Mouse (Mus musculus) hindbrain, embryonic 13.5 days (tissue): ENCODE measurements around the gene Txndc16. TPM values are rescaled to one million over a fixed set of nuclear protein-coding genes. Genes with fewer than 3 reads are reported as not detected.

ENCODE experiments used
- ATAC-seq: fragments of 200-750 bp; cut with Nextera tagmentation; 2 replicates; pipeline ENCODE4 v1.8.0; 2017; ENCODE audit warnings: moderate TSS enrichment; ENCODE audit not compliant: low FRiP score
- H3K27ac ChIP-seq: fragments of 300-500 bp; sonication (generic); 2 replicates; pipeline ENCODE4 v1.5.1; 2015; ENCODE audit warnings: inconsistent platforms, mild to moderate bottlenecking, moderate library complexity
- H3K27me3 ChIP-seq: fragments of 300-500 bp; sonication (generic); 2 replicates; pipeline ENCODE4 v1.6.1; 2015; ENCODE audit warnings: mild to moderate bottlenecking, inconsistent platforms
- H3K36me3 ChIP-seq: fragments of 300-500 bp; sonication (generic); 2 replicates; pipeline ENCODE4 v1.6.1; 2015; ENCODE audit warnings: mild to moderate bottlenecking, inconsistent platforms
- H3K4me1 ChIP-seq: fragments of 300-500 bp; sonication (generic); replicated peaks from 2 replicates; pipeline ENCODE4 v1.6.1; 2015; ENCODE audit warnings: inconsistent platforms
- H3K4me2 ChIP-seq: fragments of 300-500 bp; sonication (generic); 2 replicates; pipeline ENCODE4 v1.6.1; 2015; ENCODE audit warnings: inconsistent platforms, mild to moderate bottlenecking, moderate library complexity
- H3K4me3 ChIP-seq: fragments of 300-500 bp; sonication (generic); 2 replicates; pipeline ENCODE4 v1.5.1; 2015; ENCODE audit warnings: mild to moderate bottlenecking, inconsistent platforms
- H3K9ac ChIP-seq: fragments of 300-500 bp; sonication (generic); 2 replicates; pipeline ENCODE4 v1.6.1; 2015; ENCODE audit warnings: mild to moderate bottlenecking, inconsistent platforms
- H3K9me3 ChIP-seq: fragments of 300-500 bp; sonication (generic); 2 replicates; pipeline ENCODE4 v1.6.1; 2016; ENCODE audit warnings: inconsistent platforms
- WGBS: fragments of 180-500 bp; shearing (Covaris S2); methylation state at CpG from one replicate; pipeline ENCODE4 v1.1.7; 2015; 5-methylcytosine and 5-hydroxymethylcytosine counted together
- polyA plus RNA-seq: library from polyadenylated mRNA; unstranded; fragments of >200 nt; fragmentation: Nextera tagmentation; extraction: Ambion mirVana; gene quantifications from 2 replicates; pipeline ENCODE4 v1.2.1, GENCODE M21; 2015

Txndc16 gene
- 33.8 and 34.2 TPM in 2 replicates for polyA plus RNA-seq

DNA sequence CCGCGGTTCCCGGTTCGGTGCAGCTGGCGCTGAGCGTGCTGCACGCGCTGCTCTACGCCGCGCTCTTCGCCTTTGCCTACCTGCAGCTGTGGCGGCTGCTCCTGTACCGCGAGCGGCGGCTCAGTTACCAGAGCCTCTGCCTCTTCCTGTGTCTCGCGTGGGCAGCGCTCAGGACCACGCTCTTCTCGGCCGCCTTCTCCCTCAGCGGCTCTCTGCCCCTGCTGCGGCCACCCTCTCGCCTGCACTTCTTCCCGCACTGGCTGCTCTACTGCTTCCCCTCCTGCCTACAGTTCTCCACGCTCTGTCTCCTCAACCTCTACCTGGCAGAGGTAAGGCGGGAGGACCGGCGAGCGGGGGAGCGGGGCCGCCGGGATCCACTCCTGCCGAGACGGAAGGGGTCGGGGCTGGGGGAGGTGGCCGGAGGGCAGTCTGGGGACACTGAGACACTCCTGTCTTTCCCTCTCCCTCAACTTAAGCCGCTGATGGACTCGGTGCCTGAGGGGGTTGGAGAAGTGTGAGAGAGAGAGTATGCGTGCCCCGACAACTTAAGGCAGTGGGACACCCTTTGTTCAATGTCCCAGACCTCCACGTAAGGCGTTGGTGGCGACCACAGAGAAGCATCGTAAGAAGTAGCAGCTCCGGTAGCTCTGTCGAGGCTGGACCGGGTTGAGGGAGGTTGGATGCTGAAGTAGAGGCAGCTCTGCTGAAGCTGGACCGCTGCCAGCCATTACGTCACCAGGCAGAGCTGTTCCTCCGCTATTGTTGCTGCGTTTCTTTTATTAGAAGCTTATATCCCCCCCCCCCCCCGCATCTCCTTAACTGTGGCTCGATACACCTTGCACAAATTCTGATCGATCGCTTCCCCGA, at the start of gene Txndc16:
Txndc16 (minus strand) TSS at position 239 of the 867 bp plus-strand sequence.
- H3K9me3 ChIP-seq = no peaks in the 10 kb centered on the region
- H3K4me3 ChIP-seq = peak within 1 kb of the TSS; percentile 97
- H3K4me1 ChIP-seq = peaks cover 28% of the 10 kb centered on the region
- peak; percentile 65 for ATAC-seq
- peak within 1 kb of the TSS; percentile 99 for H3K9ac ChIP-seq
- H3K4me2 ChIP-seq = peak within 1 kb of the TSS; percentile 67
- under 1% methylated on average over 59 of the region's 59 CpGs for WGBS
- peak within 1 kb of the TSS; percentile 98 for H3K27ac ChIP-seq
- H3K27me3 ChIP-seq = no peaks in the 10 kb centered on the region
- H3K36me3 ChIP-seq = no peaks in the 10 kb centered on the region

GRCm38 (mm10) chr14:45263831-45264592, 43.9 kb upstream of the Txndc16 start:
- WGBS = 85% methylated on average over 3 of the region's 3 CpGs
- Histone ChIP-seq H3K27ac (no peak overlapping the region), H3K4me3 (no peak overlapping the region), H3K4me1 (no peaks in the 10 kb centered on the region), H3K9ac (no peak overlapping the region), H3K9me3 (0 out of 2 replicates have a peak, but pooled peaks cover 4% of the 10 kb centered on the region), H3K27me3 (no peaks in the 10 kb centered on the region), H3K4me2 (no peak overlapping the region), H3K36me3 (peaks cover 41% of the 10 kb centered on the region)
- ATAC-seq = no peak

DNA sequence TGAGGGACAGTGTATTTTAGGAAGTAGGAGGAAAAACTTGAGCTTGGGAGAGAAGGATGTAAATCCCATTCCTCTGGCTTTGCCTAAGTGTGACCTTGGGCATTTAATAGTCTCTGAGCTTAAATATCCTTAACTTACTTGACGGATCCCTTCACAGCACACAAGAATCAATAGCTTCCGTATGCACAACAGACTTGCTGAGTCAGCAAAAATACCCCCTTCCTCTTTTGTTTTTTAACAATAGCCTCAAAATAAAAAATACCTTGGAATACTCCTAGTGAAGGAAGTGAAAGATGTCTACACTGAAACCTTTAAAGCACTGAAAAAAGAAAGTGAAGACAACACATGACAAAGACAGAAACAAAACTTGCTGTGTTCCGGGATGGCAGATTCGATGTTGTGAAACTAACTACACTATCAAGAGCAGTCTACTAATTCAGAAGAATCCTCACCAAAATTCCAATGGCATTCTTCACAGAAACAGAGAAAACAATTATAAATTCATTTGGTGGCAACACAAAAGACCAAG, 31.5 kb upstream of the Txndc16 start:
- Histone ChIP-seq H3K4me2 (no peak overlapping the region), H3K27me3 (no peaks in the 10 kb centered on the region), H3K9ac (no peak overlapping the region), H3K36me3 (peaks cover 32% of the 10 kb centered on the region), H3K27ac (no peak overlapping the region), H3K9me3 (no peaks in the 10 kb centered on the region), H3K4me1 (no peaks in the 10 kb centered on the region), H3K4me3 (no peak overlapping the region)
- no peak for ATAC-seq
- WGBS = 89% methylated on average over 4 of the region's 4 CpGs

DNA sequence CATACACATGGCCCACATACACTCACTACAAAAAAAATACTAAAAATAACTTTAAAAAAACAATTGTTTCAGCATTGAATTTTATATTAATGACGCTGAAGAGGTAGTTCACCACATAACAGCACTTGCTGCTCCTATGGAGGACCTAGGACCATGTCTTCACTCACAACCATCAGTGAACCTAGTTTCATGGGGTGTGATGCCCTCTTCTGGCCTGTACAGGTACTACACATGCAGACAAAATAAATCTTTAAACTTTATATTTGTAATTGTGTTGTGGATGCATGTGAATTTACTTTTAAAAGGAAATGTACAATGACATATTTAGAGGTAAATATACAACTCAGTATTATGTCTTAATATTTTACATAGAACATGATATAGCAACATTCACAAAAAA, 21.5 kb upstream of the Txndc16 start:
- no peak overlapping the region for H3K4me2 ChIP-seq
- no peak overlapping the region for H3K9ac ChIP-seq
- WGBS = 53% methylated on average over 1 of the region's 1 CpGs
- peaks cover 2% of the 10 kb centered on the region for H3K36me3 ChIP-seq
- no peaks in the 10 kb centered on the region for H3K9me3 ChIP-seq
- no peaks in the 10 kb centered on the region for H3K4me1 ChIP-seq
- H3K27ac ChIP-seq = no peak overlapping the region
- no peak overlapping the region for H3K4me3 ChIP-seq
- H3K27me3 ChIP-seq = no peaks in the 10 kb centered on the region
- no peak for ATAC-seq

GRCm38 (mm10) chr14:45239042-45239441, 18.9 kb upstream of the Txndc16 start:
- 89% methylated on average over 2 of the region's 2 CpGs for WGBS
- no peaks in the 10 kb centered on the region for H3K9me3 ChIP-seq
- no peak overlapping the region for H3K9ac ChIP-seq
- no peak overlapping the region for H3K4me3 ChIP-seq
- no peak overlapping the region for H3K4me2 ChIP-seq
- no peaks in the 10 kb centered on the region for H3K4me1 ChIP-seq
- H3K27ac ChIP-seq = no peak overlapping the region
- no peaks in the 10 kb centered on the region for H3K36me3 ChIP-seq
- no peaks in the 10 kb centered on the region for H3K27me3 ChIP-seq
- ATAC-seq = no peak

DNA sequence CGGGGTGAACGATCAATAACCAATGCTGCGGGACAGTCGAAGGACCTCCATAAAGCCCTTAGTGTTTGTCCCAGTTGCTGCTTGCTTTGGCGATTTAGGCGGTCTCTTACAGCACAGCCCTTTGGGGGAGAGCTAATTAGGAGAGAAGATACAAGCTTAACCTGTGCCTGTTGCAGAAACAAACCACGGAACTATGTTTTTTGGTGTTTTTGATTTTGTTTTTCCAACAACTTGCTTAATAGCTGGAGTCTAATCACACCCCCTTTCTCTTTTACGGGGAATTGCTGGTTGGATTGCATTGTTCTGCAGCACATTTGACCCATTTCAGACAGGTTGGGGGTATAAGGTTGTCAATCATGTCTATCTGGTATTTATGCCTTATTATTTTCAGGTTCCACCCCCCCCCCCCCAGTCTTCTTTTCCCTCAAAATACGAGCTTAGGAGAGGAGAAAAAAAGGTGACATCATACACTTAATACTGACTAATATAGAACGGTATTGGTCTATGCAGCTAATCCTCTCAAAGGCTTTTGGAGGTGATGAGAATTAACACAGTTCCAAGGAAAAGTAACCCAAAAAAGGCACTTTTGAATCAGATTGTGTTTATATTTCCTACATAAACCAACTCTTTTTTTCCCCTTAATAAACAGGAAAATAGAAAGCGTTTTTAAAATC, 966 bp upstream of the Txndc16 start:
- ATAC-seq = no peak
- Histone ChIP-seq H3K9me3 (no peaks in the 10 kb centered on the region), H3K4me1 (peaks cover 28% of the 10 kb centered on the region), H3K4me3 (peak overlapping the region; percentile 97), H3K4me2 (peak overlapping the region; percentile 65), H3K9ac (peak overlapping the region; percentile 99), H3K36me3 (no peaks in the 10 kb centered on the region), H3K27me3 (no peaks in the 10 kb centered on the region), H3K27ac (peak overlapping the region; percentile 98)
- WGBS = 7% methylated on average over 11 of the region's 11 CpGs

DNA sequence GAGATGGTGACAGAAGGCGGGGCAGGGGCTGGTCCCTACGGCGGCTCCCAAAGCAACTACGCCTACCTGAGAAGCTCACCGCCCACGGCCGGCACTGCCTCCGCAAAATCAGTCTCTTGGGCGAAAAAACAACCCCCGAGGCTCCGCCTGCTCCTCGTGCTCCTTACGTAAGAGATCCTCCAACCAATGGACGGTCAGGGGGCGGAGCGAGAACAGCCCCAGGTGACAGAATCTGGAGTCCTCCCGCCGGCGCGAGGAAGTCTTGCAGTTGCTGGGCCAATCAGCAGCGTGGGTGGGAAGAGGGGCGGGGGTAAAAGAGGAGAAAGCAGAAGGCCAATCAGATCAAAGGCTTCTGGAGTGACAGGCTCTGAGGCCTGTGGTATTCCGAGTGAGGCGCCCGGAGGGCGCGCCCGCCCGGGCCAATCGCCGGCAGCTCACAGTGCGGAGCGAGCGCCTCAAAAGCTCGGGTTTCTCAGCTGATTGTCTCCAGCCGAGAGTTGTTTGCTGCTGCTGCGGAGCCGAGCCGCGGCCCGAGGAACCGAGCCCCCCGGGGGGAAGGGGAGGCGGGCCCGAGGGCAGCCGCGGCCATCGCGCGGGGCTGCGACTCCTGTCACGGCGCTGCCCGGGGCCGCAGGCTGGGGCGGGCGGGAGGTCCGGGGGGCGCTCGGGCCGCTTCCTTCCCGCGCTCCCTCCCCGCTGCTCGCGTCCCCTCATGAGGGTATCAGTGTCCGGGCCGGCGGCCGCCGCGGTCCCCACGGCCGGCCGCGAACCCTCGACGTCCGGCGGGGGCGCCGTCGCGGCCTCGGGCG, 643 bp downstream of the Txndc16 start, which contains the start of gene Gpr137c:
Gpr137c (plus strand) TSS at position 437 of the 809 bp plus-strand sequence.
- ATAC-seq = peak; percentile 99
- H3K4me3 ChIP-seq = peak within 1 kb of the TSS; percentile 97
- no peaks in the 10 kb centered on the region for H3K9me3 ChIP-seq
- peak within 1 kb of the TSS; percentile 98 for H3K27ac ChIP-seq
- H3K9ac ChIP-seq = peak within 1 kb of the TSS; percentile 99
- WGBS = under 1% methylated on average over 65 of the region's 86 CpGs
- peak within 1 kb of the TSS; percentile 67 for H3K4me2 ChIP-seq
- H3K4me1 ChIP-seq = peaks cover 28% of the 10 kb centered on the region
- H3K27me3 ChIP-seq = no peaks in the 10 kb centered on the region
- no peaks in the 10 kb centered on the region for H3K36me3 ChIP-seq

GRCm38 (mm10) chr14:45217693-45218092, 2.4 kb downstream of the Txndc16 start:
- ATAC-seq = no peak
- Histone ChIP-seq H3K27me3 (no peaks in the 10 kb centered on the region), H3K36me3 (no peaks in the 10 kb centered on the region), H3K9ac (peak overlapping the region; percentile 82), H3K4me3 (peak overlapping the region; percentile 97), H3K27ac (no peak overlapping the region), H3K9me3 (no peaks in the 10 kb centered on the region), H3K4me1 (peaks cover 23% of the 10 kb centered on the region), H3K4me2 (peak overlapping the region; percentile 67)
- WGBS = 88% methylated on average over 4 of the region's 4 CpGs

GRCm38 (mm10) chr14:45216711-45217340, 3.3 kb downstream of the Txndc16 start:
- no peak overlapping the region for H3K27ac ChIP-seq
- H3K4me3 ChIP-seq = no peak overlapping the region
- H3K4me1 ChIP-seq = peaks cover 18% of the 10 kb centered on the region
- peaks cover 4% of the 10 kb centered on the region for H3K36me3 ChIP-seq
- no peak overlapping the region for H3K4me2 ChIP-seq
- H3K27me3 ChIP-seq = no peaks in the 10 kb centered on the region
- WGBS = 96% methylated on average over 9 of the region's 9 CpGs
- 0 out of 2 replicates have a peak overlapping the region, but pooled peaks have one; percentile 3 for H3K9ac ChIP-seq
- H3K9me3 ChIP-seq = no peaks in the 10 kb centered on the region
- ATAC-seq = no peak

GRCm38 (mm10) chr14:45211431-45211830, 8.7 kb downstream of the Txndc16 start:
- Histone ChIP-seq H3K27me3 (no peaks in the 10 kb centered on the region), H3K4me1 (0 out of 2 replicates have a peak, but pooled peaks cover under 1% of the 10 kb centered on the region), H3K36me3 (peaks cover 40% of the 10 kb centered on the region), H3K9ac (no peak overlapping the region), H3K4me3 (no peak overlapping the region), H3K9me3 (no peaks in the 10 kb centered on the region), H3K4me2 (no peak overlapping the region), H3K27ac (no peak overlapping the region)
- no peak for ATAC-seq
- WGBS = 94% methylated on average over 1 of the region's 1 CpGs

- ATAC-seq = no peak
- H3K36me3 ChIP-seq = peaks cover 40% of the 10 kb centered on the region
- no peaks in the 10 kb centered on the region for H3K27me3 ChIP-seq
- H3K9me3 ChIP-seq = no peaks in the 10 kb centered on the region
- H3K4me2 ChIP-seq = no peak overlapping the region
- no peak overlapping the region for H3K4me3 ChIP-seq
- no peaks in the 10 kb centered on the region for H3K4me1 ChIP-seq
- H3K9ac ChIP-seq = no peak overlapping the region
- no peak overlapping the region for H3K27ac ChIP-seq
- 70% methylated on average over 4 of the region's 4 CpGs for WGBS
Measured at GRCm38 (mm10) chr14:45210683-45211082, 9.4 kb downstream of the Txndc16 start.
